ENCODE assay signal across 11 mouse cellular contexts in genomic region chr1:89547525-89548504, GRCm38 (mm10).
DNase-seq lines count a peak whose midpoint lies in the region; ATAC-seq lines count a peak whose summit lies in the region.
"Had no signal": no experiment of that assay in that cellular context is flagged by ENCODE, and none has a peak within 500 bp of the region (broad histone marks: within the 10 kb centered on the region; RNA-seq: fewer than 3 reads in every experiment).

No protein-coding gene starts in this region.

- no peak overlapping the region for H3K4me3 ChIP-seq in heart, embryonic 10.5 days
- no peak overlapping the region for H3K4me3 ChIP-seq in embryonic facial prominence, embryonic 15.5 days (replicated peaks)
- no peak overlapping the region for H3K4me3 ChIP-seq in midbrain, embryonic 12.5 days
- H3K4me3 ChIP-seq: embryonic facial prominence, embryonic 12.5 days; neural tube, embryonic 12.5 days had no signal

- DNase-seq in heart, embryonic 10.5 days (ENCODE audit: low spot score): no peak
- no peak for DNase-seq in heart, adult 18-20 months
- DNase-seq in adrenal gland, postnatal 36 days: peak; percentile 56 to 57
- no peak for DNase-seq in urinary bladder, postnatal 36 days (ENCODE audit: low spot score in 2 of 2)
- no peak for DNase-seq in frontal cortex, adult 2 months (ENCODE audit: extremely low spot score in 1 of 2, low spot score in 1 of 2)
- DNase-seq in thymus, adult 18-20 months: no peak
- DNase-seq: gastrocnemius, postnatal 25 days had no signal

- no peak overlapping the region for H3K4me2 ChIP-seq in embryonic facial prominence, embryonic 15.5 days (replicated peaks)
- H3K4me2 ChIP-seq in midbrain, embryonic 12.5 days (replicated peaks): no peak overlapping the region
- H3K4me2 ChIP-seq: embryonic facial prominence, embryonic 12.5 days; neural tube, embryonic 12.5 days had no signal

- H3K36me3 ChIP-seq in heart, embryonic 10.5 days: no peaks in the 10 kb centered on the region
- H3K36me3 ChIP-seq in embryonic facial prominence, embryonic 15.5 days: no peaks in the 10 kb centered on the region
- H3K36me3 ChIP-seq in midbrain, embryonic 12.5 days: no peaks in the 10 kb centered on the region
- H3K36me3 ChIP-seq: embryonic facial prominence, embryonic 12.5 days; neural tube, embryonic 12.5 days had no signal

- 0 out of 2 replicates have a peak overlapping the region, but pooled peaks have one; percentile 22 for H3K27ac ChIP-seq in heart, embryonic 10.5 days
- H3K27ac ChIP-seq in embryonic facial prominence, embryonic 15.5 days (replicated peaks): peak overlapping the region; percentile 41; the same call in 1 of the 2 replicates
- peak overlapping the region; percentile 93 for H3K27ac ChIP-seq in midbrain, embryonic 12.5 days (replicated peaks)
- H3K27ac ChIP-seq: embryonic facial prominence, embryonic 12.5 days; neural tube, embryonic 12.5 days had no signal

- 61% methylated on average over 18 of the region's 18 CpGs for WGBS in heart, embryonic 10.5 days
- WGBS in embryonic facial prominence, embryonic 15.5 days: 33% methylated on average over 18 of the region's 18 CpGs
- 47% methylated on average over 18 of the region's 18 CpGs for WGBS in midbrain, embryonic 12.5 days

- no peak overlapping the region for H3K9ac ChIP-seq in embryonic facial prominence, embryonic 15.5 days
- H3K9ac ChIP-seq in midbrain, embryonic 12.5 days (replicated peaks): no peak overlapping the region
- H3K9ac ChIP-seq: embryonic facial prominence, embryonic 12.5 days; neural tube, embryonic 12.5 days had no signal

- no peaks in the 10 kb centered on the region for H3K27me3 ChIP-seq in heart, embryonic 10.5 days (ENCODE audit: insufficient read depth, poor library complexity, severe bottlenecking)
- no peaks in the 10 kb centered on the region for H3K27me3 ChIP-seq in embryonic facial prominence, embryonic 15.5 days
- no peaks in the 10 kb centered on the region for H3K27me3 ChIP-seq in midbrain, embryonic 12.5 days
- H3K27me3 ChIP-seq: embryonic facial prominence, embryonic 12.5 days; neural tube, embryonic 12.5 days had no signal

- peaks cover 60% of the 10 kb centered on the region for H3K4me1 ChIP-seq in heart, embryonic 10.5 days
- peaks cover 26% of the 10 kb centered on the region for H3K4me1 ChIP-seq in embryonic facial prominence, embryonic 15.5 days
- H3K4me1 ChIP-seq in midbrain, embryonic 12.5 days: peaks cover 65% of the 10 kb centered on the region

- H3K9me3 ChIP-seq in heart, embryonic 10.5 days: no peaks in the 10 kb centered on the region
- no peaks in the 10 kb centered on the region for H3K9me3 ChIP-seq in embryonic facial prominence, embryonic 15.5 days (replicated peaks)
- no peaks in the 10 kb centered on the region for H3K9me3 ChIP-seq in midbrain, embryonic 12.5 days
- H3K9me3 ChIP-seq: embryonic facial prominence, embryonic 12.5 days; neural tube, embryonic 12.5 days had no signal

- ATAC-seq in embryonic facial prominence, embryonic 15.5 days (ENCODE audit: insufficient number of reproducible peaks, low FRiP score, low TSS enrichment, low read depth): no peak
- ATAC-seq in midbrain, embryonic 12.5 days (ENCODE audit: low FRiP score, low read depth): no peak

Comparison
In these comparisons a context has a peak if more than half of its experiments do, and no peak if none do; other contexts are left out.
1. DNase-seq: peak in adrenal gland, postnatal 36 days (2 of 2); none in heart, embryonic 10.5 days (single experiment), heart, adult 18-20 months (0 of 2), urinary bladder, postnatal 36 days (0 of 2), frontal cortex, adult 2 months (0 of 2) and thymus, adult 18-20 months (0 of 2).
2. H3K27ac ChIP-seq: peak in every context shown above with its lines; median percentile 93 in midbrain, embryonic 12.5 days; 41 in embryonic facial prominence, embryonic 15.5 days; 22 in heart, embryonic 10.5 days.